Mouse (Mus musculus) liver (tissue): ENCODE measurements around the gene Myof.

Experiments
- DNase-seq: peaks from one replicate; pipeline ENCODE4 v3.0.0-alpha.2; 2020; ENCODE audit warnings: mixed read lengths

Gene Myof

DNA sequence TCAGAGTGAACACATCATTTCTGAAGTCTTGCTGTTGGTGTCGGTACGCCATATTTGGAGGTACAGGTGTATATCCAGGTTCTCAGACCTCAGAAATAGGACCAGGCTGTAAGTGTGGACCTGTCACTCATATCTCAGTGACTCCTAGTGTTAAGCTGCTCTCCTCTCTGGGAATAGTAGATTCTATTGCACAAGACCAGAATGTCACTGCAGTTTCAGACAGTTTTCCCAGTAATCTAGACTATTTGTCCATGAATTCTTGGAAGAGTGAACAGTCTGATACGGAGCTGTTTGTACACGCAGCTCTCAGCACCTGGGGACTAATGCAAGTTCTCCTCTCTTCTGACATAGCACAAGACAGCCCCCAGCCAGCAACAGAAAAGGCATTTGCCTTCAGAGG lies 42.4 kb downstream of the Myof start:
- no peak for DNase-seq

DNA sequence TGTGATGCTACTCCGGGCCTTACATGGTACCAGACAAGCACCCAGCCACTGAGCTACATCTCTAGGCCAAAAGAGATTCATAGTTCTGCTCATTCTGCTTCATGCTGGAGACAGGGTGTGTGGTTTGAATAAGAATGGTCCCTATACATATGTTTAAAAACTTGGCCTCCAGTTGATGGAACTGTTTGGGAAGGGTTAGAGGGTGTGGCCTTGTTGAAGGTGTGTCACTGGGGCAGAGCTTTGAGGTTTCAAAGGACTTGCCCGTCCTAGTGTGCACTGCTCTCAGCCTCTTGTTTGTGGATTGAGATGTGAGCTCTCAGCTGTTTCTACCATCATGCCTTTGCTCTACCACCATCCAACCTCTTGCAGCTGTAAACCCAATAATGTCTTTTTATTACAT lies 43.4 kb downstream of the Myof start:
- DNase-seq: no peak

DNA sequence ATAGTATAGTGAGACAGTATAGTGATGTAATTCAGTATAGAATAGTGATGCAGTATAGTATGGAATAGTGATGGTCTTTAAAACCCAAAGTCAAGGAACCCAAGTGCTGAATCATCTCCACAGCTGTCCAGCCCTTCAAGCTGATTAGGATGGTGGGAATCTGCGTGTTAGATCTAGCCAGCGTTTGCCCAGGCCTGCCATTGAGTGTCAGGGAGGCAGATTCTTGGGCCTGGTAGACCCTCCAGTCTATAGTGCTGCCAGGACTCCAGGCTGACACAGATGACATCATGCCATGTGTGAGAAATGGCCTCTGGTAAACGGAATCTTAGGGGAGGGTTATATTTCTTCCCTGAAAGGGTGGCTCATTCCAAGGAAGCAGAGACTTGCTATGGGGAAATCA lies 49.1 kb downstream of the Myof start:
- DNase-seq: no peak

DNA sequence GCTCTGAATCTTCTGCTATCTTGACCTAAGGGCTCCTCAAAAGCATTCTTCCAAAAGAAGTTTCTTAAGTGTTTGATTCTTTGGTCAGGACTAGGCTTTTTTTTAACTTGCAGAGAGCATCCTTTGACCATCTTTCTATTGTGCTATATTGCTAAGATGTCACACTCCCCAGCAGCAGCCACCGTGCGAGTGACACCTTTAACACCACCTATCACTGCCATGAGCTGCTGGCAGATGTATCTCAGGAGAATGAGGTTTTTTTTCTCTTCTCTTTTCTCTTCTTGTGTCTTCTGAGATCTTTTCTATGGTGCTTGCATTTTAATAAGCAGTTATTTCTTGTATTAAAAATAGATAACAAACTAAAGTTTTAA lies 51.2 kb downstream of the Myof start:
- no peak for DNase-seq

DNA sequence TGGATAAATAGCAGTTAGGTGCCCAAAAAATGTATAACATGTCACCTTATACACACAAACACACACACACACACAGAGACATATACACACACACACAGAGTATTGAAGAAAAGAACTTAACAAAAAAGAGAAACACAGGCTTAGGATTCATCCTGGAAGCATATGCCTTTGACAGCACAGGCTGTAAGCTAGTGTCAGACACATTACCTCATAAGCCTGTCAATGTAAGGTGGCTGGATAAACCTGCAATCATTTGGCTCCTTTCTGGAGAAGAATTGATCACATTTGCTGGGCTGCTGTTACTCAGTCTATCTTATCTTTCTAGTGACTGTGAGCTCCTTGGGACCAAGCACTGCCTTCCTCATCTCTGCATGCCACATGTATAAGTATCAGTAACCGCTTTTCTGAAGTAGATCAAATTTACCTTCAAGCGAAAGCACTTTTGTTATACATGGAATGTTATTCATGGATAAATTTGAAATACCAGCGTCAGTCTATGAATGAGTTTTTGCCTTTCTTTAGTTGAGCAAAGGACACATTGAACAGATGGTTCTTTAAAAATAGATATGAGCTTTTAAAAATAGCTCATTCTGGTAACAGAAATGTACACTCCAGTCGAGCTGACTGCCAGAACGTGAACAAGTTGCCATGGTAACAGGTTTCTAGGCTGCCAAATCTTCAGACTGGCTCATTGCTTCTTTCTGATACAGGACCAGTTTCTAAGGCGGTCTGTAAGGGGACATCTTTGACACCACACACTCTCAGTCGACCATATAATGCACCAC lies 51.8 kb downstream of the Myof start:
- no peak for DNase-seq

DNA sequence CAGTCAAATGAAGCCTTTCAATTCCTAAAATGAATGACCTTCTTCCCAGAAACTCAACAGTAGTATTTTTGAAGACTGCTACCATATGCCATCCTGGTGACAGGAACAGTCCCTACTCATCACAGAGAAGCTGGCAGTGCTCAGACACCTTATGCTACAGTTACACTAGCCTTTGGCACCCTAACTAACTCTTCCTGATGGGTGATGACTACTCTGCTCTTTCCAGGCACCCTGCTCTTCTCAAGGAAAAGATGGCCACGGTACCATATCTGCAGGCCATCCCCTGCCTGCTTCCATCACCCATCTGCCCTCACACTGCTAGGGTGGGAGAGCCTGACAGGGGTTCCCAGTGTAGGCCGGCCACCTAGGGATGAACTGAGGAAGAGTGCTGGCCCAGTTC lies 53.4 kb downstream of the Myof start:
- no peak for DNase-seq

DNA sequence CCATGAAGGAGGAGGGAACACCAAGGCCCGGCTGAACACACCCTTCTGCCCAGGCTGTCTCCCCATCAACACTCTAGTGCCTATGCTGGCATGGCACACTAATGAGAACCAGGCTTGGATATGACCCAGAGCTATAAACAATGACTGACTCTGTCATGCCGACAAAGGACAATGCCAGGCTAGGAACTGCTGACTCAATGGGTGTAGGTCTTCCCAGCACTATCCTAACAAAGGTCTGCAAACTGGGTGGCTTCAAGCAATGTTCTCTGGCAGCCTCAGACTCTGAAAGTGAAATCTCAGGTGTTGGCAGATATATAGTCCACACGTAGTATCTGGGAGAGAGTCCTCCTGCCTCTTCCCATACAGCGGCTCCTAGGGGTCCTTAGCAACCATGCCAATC lies 55.2 kb downstream of the Myof start:
- DNase-seq: no peak

DNA sequence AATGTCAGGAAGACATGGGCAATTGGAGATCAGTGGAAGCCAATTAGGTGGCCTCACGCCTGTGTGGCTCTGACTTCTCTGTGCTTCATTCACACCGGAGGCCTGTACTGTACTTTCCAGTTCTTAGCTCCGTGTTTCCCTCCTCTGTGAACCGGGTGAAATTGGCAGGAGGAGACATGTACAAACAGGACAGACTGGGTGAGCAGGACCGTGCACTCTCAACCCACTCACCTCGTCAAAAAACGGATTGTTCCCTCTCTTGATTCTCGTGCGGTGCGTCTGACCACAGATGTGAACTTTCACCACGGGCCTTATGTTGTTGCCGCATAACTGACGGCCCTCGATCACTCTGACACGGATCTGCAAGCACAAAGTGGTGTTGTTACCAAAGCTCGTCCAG lies 57.6 kb downstream of the Myof start:
- DNase-seq: no peak

DNA sequence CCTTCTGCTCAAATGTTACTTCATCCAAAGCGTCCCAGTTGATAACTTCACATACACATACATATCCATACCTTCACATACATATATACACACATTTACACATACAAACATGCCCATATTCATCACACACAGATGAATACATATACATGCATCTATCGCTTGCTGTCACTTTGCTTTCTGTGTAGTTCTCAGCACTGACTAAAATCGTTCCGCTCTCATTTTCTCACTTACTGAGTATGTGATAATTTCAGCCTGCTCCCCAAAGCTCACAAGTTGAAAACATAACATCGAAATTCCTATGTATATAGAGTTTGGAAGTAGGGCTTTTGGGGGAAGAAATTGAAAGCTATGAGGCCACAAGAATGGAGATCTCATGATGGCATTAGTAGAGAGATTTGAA lies 67.4 kb downstream of the Myof start:
- DNase-seq: no peak

DNA sequence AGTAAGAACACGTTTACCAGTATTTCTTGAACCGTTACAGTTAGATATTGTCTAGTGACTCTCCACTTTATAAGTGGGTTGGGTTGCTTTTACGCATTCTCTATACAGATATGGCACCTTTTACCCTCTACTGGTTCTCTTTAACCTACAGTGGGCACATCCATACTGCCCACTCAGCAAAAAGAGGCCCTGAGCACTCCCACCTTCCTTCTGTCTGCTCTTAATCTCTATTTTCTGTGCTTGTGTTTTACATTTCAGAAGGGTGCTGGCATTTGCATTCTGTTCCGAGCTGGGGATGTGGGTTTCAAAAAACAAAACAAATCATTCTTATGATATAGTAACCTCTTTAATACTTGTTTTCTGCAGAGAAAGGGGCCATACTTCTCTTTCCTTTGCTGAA lies 72.8 kb downstream of the Myof start:
- no peak for DNase-seq

DNA sequence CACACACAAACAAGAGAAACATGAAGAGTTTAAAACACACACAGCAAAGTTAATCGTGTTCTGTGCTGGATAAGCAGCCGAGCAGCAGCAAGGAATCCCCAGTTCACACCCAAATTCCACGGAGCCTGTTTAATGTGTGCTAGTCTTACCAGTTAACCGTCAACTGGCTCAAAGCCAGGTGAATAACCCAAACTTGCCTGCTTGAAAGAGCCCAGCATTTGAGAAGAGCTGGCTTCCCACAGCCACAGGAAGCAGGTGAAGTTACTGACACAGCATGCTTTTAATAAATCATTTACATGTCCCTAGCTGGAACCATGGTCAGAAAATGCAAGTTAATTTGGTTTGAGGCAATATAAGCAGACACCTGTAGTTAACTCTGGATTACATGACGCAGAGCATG lies 73.4 kb downstream of the Myof start:
- DNase-seq: no peak

DNA sequence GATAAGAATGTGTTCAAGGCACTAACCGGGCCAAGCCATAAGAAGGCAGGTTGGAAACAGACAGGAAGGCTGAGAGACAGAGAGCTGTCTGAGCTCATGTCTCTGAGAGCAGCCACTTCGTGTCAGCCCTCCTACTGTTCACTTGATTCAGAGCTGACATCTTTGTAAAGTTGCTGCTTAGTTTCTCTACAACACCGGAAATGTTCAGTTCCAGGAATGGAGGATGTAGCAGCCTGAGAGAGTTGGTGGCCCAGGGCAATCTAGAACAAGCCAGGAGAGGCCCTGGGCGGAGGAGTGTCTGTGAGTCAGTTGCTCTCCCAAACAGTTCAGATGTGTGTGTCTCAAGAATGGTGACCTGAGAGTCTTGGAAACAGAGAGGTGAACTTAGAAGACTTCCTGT lies 77.5 kb downstream of the Myof start:
- no peak for DNase-seq

DNA sequence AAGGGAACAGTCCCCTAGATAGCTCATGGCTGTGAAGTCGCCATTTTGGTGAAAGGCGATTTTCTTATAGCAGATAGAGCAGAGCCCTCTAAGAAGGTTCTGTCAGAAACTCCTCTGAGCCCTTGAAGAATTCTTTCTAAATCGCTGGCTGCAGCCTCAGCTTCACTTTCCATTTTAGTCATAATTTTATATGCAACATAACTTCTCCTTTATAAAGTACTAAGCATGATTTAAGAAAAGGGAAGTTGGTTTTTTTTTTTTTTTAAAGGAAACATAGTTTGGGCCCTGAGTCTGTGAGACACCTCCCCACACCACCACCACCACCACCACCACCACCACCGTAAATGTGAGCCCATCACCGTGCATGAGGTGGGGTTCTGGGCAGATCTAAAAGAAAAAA lies 80.0 kb downstream of the Myof start:
- no peak for DNase-seq

DNA sequence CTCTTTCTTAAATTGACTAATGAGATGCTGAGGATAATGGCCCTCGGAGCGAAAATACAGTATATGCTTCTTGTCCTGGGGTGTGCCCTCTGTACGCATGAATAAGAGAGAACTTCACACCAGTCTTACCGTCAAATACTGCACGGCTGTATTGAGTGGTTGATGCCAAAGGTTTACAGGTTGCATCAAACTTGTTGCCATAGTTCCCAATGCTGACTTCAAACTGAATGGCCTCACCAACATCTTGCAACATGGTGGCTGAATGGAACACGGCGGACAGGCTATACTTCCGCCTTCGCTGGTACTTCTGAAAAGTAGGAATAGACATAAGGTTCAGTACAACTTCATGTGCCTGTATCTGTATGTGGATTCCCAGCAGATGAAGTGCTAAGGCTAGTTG lies 82.6 kb downstream of the Myof start:
- DNase-seq: no peak

DNA sequence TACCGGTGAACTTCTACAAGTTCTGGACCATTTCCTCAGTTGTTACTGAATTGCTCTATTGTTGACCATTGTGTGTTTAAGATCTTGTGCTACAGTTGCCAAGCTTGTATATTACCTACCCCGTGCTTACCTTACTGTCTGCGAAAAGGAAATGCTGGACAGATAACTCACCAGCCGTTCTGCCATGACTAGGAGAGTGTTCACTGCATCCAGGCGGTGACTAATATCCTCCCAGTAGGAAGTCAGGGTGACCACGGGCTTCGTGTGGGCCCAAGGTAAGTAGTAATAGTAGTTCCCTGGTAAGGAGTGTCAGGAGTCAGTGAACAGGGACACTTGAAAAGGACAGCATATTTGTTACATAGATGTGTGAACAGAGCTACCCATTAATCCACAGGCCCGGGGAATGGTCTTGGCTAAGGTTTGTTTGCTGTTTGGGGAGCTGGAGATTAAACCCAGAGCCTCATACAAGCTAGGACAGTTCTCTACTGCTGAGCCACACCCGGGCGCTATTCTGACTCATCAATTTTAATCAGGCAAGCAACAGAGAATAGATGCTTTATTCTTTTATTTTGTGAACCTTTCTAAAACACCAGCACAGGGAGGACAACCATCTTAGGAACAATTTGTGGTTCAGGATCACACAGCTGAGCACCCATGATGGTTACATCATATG lies 83.7 kb downstream of the Myof start:
- no peak for DNase-seq

DNA sequence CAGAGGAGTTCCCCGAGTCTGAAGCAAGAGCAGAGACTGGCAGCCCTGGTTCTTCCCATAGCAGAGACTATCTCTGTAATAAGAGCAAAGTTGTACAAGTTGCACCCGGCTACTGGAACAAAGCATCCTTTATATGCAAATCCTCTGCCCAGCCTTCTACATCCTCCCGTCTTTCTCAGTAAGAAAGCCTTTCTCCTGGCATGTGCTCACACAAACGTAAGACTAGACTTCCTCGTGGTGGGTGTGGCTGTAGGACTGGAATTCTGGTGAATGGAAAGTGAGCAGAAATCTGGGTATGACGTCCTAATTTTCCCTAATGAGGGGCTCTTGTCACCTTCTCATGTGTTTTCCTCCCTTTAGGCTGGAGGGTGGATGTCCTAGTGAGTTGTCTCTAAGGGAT lies 84.3 kb downstream of the Myof start:
- no peak for DNase-seq

DNA sequence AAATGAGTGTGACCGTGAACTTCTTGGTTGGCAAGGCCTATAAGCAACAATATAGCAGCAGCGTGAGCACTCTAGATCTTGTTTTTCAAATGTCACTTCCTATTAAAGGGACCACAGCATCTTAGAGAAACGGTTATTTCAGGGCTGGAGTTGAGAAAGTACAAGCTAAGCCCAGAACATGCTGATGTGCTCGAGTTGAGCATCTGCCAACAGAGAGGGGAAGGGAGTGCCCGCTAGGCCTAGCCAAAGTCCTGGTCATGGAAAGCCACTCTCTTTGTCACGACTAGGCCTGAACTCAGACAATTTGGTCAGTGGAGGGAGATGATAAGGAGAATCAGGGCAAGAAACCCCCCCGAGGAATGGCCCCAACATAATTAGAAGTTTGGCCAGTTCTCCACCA lies 86.1 kb downstream of the Myof start:
- no peak for DNase-seq

DNA sequence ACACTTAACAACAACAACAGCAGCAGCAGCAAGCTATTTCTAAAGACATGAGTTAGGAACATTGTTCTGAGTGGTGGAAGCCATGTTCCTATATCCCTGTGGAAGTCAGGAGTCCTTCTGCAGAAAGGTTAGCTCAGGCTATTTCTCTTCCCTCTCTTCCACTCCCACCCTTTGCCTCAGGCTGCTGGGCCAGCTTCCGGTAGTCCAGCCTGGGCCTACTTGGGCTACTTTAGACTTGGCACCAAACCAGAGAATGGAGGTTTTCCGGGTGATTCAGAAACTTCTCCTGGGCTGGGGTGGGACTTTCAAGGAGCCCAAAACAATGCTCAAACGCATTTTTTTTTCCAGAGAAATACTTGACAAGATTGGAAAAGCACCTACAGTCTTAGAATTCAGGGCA lies 87.4 kb downstream of the Myof start:
- no peak for DNase-seq

DNA sequence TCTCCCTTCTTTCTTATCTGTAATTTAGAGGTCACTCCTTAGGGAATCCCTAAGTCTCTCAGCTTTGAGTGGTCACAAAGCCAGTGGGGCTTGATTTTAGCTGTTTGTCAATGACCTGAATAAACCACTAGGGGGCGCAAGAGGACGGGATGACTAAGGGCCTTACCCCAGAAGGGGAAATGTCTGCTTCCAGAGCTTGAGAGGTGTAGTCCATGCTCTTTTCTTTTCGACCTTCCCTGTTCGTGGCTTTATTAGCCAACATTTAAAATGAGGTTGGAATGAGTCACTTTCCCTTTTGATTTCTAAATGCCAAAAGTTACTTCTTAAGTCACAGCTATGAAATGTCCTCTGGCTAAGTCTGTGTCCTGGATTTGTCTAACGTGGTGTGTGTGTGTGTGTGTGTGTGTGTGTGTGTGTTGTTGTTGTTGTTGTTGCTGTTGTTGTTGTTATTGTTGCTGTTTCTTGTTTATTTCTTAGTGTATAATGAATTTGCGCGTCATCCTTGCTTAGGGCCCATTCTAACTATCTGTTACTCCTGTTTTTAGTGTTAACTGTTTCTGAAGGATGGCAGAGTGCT lies 87.9 kb downstream of the Myof start:
- DNase-seq: peak; percentile 58

DNA sequence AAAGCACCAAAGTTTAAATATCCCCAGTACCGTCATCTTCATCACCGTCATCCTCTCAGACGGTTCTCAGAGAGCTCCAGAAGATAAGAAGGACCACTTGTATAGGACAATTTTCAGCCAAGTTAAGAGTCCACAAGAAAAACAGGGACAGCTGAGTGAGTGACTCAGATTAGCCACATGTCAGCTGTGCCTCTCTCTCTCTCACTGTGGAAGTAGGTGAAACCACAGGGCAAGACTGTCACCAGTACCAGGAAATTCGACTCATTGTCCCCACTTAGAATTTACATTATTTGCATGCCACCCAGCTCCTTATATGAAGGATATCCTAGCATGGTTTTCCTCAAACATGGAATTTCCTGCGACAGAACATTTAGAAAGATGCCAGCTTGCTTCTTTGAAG lies 88.6 kb downstream of the Myof start:
- no peak for DNase-seq

DNA sequence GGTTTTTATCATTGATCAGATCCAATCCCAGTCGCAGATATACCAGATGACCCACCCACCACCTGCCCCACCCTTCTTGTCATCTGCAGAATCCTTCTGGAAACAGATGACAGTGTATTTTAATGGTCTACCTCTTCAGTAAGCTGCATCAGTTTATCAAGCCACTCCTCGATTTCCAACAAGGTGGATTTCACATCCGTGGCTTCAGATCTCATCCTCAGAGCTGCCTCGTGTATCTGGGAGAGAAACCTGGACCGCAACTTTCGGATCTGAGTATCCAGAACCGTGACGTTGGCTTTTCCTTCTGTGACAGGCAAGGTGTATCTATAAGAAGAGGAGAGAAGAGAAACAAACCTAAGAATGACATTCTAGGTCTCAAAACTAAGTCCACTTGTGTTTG lies 89.1 kb downstream of the Myof start:
- no peak for DNase-seq

DNA sequence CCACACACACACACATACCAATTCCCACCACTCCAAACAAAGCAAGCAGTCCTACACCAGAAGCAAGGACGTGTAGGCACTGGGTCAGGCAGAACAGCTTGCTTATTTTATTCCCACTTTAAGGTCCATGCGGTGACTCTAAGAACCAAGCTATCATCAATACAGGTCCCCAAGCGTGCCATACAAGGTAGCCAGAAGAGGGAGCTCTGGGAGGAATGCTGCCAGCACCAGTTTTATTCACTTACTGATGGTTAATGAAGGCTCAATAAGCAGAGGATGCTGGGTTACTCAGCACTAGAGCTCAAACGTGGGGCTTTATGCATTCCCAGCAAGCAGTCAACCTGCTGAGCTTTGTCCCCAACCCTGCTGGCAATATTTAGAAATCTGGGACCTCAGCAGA lies 96.7 kb downstream of the Myof start:
- no peak for DNase-seq

DNA sequence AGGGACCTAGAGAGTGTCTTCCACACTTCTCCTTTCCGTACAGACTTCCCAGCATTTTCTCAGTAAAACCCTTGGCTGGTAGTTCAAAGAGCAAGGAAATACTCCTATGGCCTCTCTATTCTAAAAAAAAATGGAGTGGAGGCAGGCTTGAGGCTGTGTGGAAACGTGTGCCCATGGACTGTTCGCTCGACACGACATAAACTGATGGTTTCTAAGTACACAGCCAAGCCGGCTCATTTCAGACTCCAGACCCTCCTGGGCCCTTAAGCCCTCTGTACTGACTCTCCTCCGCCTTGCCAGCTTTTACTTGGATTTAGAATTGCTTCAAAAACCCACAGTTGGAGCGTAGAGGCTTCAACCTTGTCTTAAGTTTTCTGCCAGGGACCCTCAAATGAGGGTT lies 97.3 kb downstream of the Myof start:
- no peak for DNase-seq

DNA sequence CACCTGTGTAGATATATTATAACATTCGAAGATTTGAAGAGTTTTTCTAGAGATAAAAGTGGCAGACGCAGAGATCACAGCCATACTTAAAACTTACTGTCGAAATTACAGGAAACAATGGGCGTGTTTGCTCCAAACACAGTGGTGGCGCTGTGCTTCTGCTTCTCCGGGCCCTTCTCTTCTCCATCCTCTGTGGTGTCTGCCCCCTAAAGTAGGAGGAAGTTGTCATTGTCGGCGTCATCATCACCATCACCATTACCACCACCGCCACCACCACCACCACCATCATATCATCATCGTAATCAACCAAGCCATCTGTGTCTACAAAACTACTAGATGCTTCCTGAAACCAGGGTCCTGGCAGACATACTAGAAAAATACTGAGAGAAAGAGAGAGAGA lies 104.2 kb downstream of the Myof start:
- DNase-seq: no peak

DNA sequence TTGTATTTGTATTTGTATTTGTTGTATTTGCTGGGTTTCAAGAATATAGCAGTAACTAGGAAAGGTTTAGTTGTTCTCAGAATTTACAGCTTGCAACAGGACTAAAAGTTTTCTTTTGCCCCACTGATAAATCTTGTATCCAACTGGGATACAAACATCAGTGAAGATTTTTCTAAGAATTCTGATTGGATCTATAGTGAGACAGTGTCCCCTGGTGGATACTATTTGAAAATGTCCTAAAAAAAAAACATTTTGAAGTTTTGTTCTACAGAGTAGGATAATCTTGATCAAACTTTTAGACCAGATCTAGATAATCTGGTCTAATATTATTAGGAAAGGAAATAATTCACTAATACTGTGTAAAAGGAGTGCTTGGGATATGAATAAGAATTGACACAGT lies 106.3 kb downstream of the Myof start:
- DNase-seq: no peak
